Mouse (Mus musculus): ENCODE results near the gene Srprb. TPM values are rescaled to one million over a fixed set of nuclear protein-coding genes. Genes with fewer than 3 reads are reported as not detected.

Srprb gene
- polyA plus RNA-seq, 1 experiment from 2014 or later, result 40.5 TPM

GRCm38 (mm10) chr9:103229037-103229867 lies 27.3 kb upstream of the Srprb start:
- Histone ChIP-seq H3K36me3 (ENCODE audit: insufficient read depth, low read length) (no peaks in the 10 kb centered on the region), H3K4me2 (replicated peaks; ENCODE audit: low read depth, low read length) (peak overlapping the region; percentile 52), H3K9ac (replicated peaks; ENCODE audit: low read depth) (no peak overlapping the region), H3K4me1 (ENCODE audit: insufficient read depth, low read depth, low read length) (peaks cover 9% of the 10 kb centered on the region; the same call in 1 of the 2 replicates), H3K27me3 (replicated peaks; ENCODE audit: insufficient read depth, low read length) (no peaks in the 10 kb centered on the region), H3K27ac (ENCODE audit: low read length) (no peak overlapping the region), H3K4me3 (ENCODE audit: low read depth, low read length) (no peak overlapping the region), H3K9me3 (ENCODE audit: low read length) (no peaks in the 10 kb centered on the region)
- DNase-seq (ENCODE audit: low spot score), result no peak
- WGBS, result 73% methylated on average over 15 of the region's 15 CpGs
- TF ChIP-seq CTCF (IDR thresholded peaks at IDR 0.05) (no peak), EP300 (IDR thresholded peaks at IDR 0.05) (no peak)
- ATAC-seq, result no peak

GRCm38 (mm10) chr9:103228370-103229003 lies 26.6 kb upstream of the Srprb start:
- no peaks in the 10 kb centered on the region for H3K9me3 ChIP-seq (ENCODE audit: low read length)
- no peak overlapping the region for H3K27ac ChIP-seq (ENCODE audit: low read length)
- H3K4me2 ChIP-seq (replicated peaks; ENCODE audit: low read depth, low read length), result peak overlapping the region; percentile 52
- no peak for DNase-seq (ENCODE audit: low spot score)
- TF ChIP-seq CTCF (IDR thresholded peaks at IDR 0.05), result no peak
- no peak for TF ChIP-seq EP300 (IDR thresholded peaks at IDR 0.05)
- no peak overlapping the region for H3K9ac ChIP-seq (replicated peaks; ENCODE audit: low read depth)
- no peak for ATAC-seq
- H3K36me3 ChIP-seq (ENCODE audit: insufficient read depth, low read length), result no peaks in the 10 kb centered on the region
- 76% methylated on average over 13 of the region's 13 CpGs for WGBS
- peaks cover 6% of the 10 kb centered on the region; the same call in 1 of the 2 replicates for H3K4me1 ChIP-seq (ENCODE audit: insufficient read depth, low read depth, low read length)
- H3K27me3 ChIP-seq (replicated peaks; ENCODE audit: insufficient read depth, low read length), result no peaks in the 10 kb centered on the region
- H3K4me3 ChIP-seq (ENCODE audit: low read depth, low read length), result no peak overlapping the region

- Histone ChIP-seq H3K27me3 (replicated peaks; ENCODE audit: insufficient read depth, low read length) (no peaks in the 10 kb centered on the region), H3K9me3 (ENCODE audit: low read length) (no peaks in the 10 kb centered on the region), H3K36me3 (ENCODE audit: insufficient read depth, low read length) (no peaks in the 10 kb centered on the region), H3K4me3 (ENCODE audit: low read depth, low read length) (no peak overlapping the region), H3K4me2 (replicated peaks; ENCODE audit: low read depth, low read length) (no peak overlapping the region), H3K4me1 (ENCODE audit: insufficient read depth, low read depth, low read length) (peaks cover 1% of the 10 kb centered on the region; the same call in 1 of the 2 replicates), H3K9ac (replicated peaks; ENCODE audit: low read depth) (no peak overlapping the region), H3K27ac (ENCODE audit: low read length) (no peak overlapping the region)
- DNase-seq (ENCODE audit: low spot score) (no peak), ATAC-seq (no peak)
- 87% methylated on average over 16 of the region's 16 CpGs for WGBS
- no peak for TF ChIP-seq EP300 (IDR thresholded peaks at IDR 0.05)
- no peak for TF ChIP-seq CTCF (IDR thresholded peaks at IDR 0.05)
Observed at GRCm38 (mm10) chr9:103227760-103228159, 25.8 kb upstream of the Srprb start.

GRCm38 (mm10) chr9:103226806-103227205 lies 24.9 kb upstream of the Srprb start:
- WGBS, result 82% methylated on average over 15 of the region's 15 CpGs
- Histone ChIP-seq H3K9ac (replicated peaks; ENCODE audit: low read depth) (no peak overlapping the region), H3K36me3 (ENCODE audit: insufficient read depth, low read length) (no peaks in the 10 kb centered on the region), H3K4me3 (ENCODE audit: low read depth, low read length) (no peak overlapping the region), H3K4me2 (replicated peaks; ENCODE audit: low read depth, low read length) (no peak overlapping the region), H3K9me3 (ENCODE audit: low read length) (no peaks in the 10 kb centered on the region), H3K27me3 (replicated peaks; ENCODE audit: insufficient read depth, low read length) (no peaks in the 10 kb centered on the region), H3K4me1 (ENCODE audit: insufficient read depth, low read depth, low read length) (no peaks in the 10 kb centered on the region), H3K27ac (ENCODE audit: low read length) (no peak overlapping the region)
- no peak for ATAC-seq
- no peak for TF ChIP-seq CTCF (IDR thresholded peaks at IDR 0.05)
- no peak for TF ChIP-seq EP300 (IDR thresholded peaks at IDR 0.05)
- DNase-seq (ENCODE audit: low spot score), result no peak

- peak; percentile 52 for ATAC-seq
- Histone ChIP-seq H3K4me3 (ENCODE audit: low read depth, low read length) (no peak overlapping the region), H3K4me2 (replicated peaks; ENCODE audit: low read depth, low read length) (no peak overlapping the region), H3K4me1 (ENCODE audit: insufficient read depth, low read depth, low read length) (no peaks in the 10 kb centered on the region), H3K9me3 (ENCODE audit: low read length) (no peaks in the 10 kb centered on the region), H3K27me3 (replicated peaks; ENCODE audit: insufficient read depth, low read length) (no peaks in the 10 kb centered on the region), H3K36me3 (ENCODE audit: insufficient read depth, low read length) (no peaks in the 10 kb centered on the region), H3K9ac (replicated peaks; ENCODE audit: low read depth) (no peak overlapping the region), H3K27ac (ENCODE audit: low read length) (no peak overlapping the region)
- TF ChIP-seq CTCF (IDR thresholded peaks at IDR 0.05) (peak; percentile 81), EP300 (IDR thresholded peaks at IDR 0.05) (no peak)
- 60% methylated on average over 3 of the region's 3 CpGs for WGBS
- DNase-seq (ENCODE audit: low spot score), result peak; percentile 53
Observed at GRCm38 (mm10) chr9:103225464-103225863, 23.5 kb upstream of the Srprb start.

GRCm38 (mm10) chr9:103224721-103225120 lies 22.8 kb upstream of the Srprb start:
- Histone ChIP-seq H3K27ac (ENCODE audit: low read length) (no peak overlapping the region), H3K9ac (replicated peaks; ENCODE audit: low read depth) (no peak overlapping the region), H3K9me3 (ENCODE audit: low read length) (no peaks in the 10 kb centered on the region), H3K4me1 (ENCODE audit: insufficient read depth, low read depth, low read length) (no peaks in the 10 kb centered on the region), H3K36me3 (ENCODE audit: insufficient read depth, low read length) (no peaks in the 10 kb centered on the region), H3K27me3 (replicated peaks; ENCODE audit: insufficient read depth, low read length) (no peaks in the 10 kb centered on the region), H3K4me2 (replicated peaks; ENCODE audit: low read depth, low read length) (no peak overlapping the region), H3K4me3 (ENCODE audit: low read depth, low read length) (no peak overlapping the region)
- TF ChIP-seq CTCF (IDR thresholded peaks at IDR 0.05) (no peak), EP300 (IDR thresholded peaks at IDR 0.05) (no peak)
- ATAC-seq (no peak), DNase-seq (ENCODE audit: low spot score) (no peak)
- 93% methylated on average over 7 of the region's 7 CpGs for WGBS
